Mouse (Mus musculus): Measurements from ENCODE around the gene Txnip. TPM values are rescaled to one million over a fixed set of nuclear protein-coding genes. Genes with fewer than 3 reads are reported as not detected.

Gene Txnip
- polyA plus RNA-seq, 1 experiment from 2014 or later: 179 TPM

- no peak overlapping the region for H3K9ac ChIP-seq
- no peaks in the 10 kb centered on the region for H3K36me3 ChIP-seq
- H3K9me3 ChIP-seq (replicated peaks): no peaks in the 10 kb centered on the region
- ATAC-seq (ENCODE audit: insufficient number of reproducible peaks, low FRiP score, low TSS enrichment, low read depth): no peak
- no peak overlapping the region for H3K4me3 ChIP-seq (replicated peaks)
- no peak overlapping the region for H3K27ac ChIP-seq (replicated peaks)
- H3K27me3 ChIP-seq: 0 out of 2 replicates have a peak, but pooled peaks cover 3% of the 10 kb centered on the region
- no peak overlapping the region for H3K4me2 ChIP-seq (replicated peaks)
- no peaks in the 10 kb centered on the region for H3K4me1 ChIP-seq
- 35% methylated on average over 2 of the region's 2 CpGs for WGBS
These were observed 18.4 kb upstream of the Txnip start for GRCm38 (mm10) chr3:96539316-96539715.

GRCm38 (mm10) chr3:96540740-96541139, 17.0 kb upstream of the Txnip start:
- Histone ChIP-seq H3K9ac (no peak overlapping the region), H3K4me3 (replicated peaks) (no peak overlapping the region), H3K27me3 (0 out of 2 replicates have a peak, but pooled peaks cover 3% of the 10 kb centered on the region), H3K9me3 (replicated peaks) (no peaks in the 10 kb centered on the region), H3K27ac (replicated peaks) (no peak overlapping the region), H3K36me3 (no peaks in the 10 kb centered on the region), H3K4me2 (replicated peaks) (no peak overlapping the region), H3K4me1 (no peaks in the 10 kb centered on the region)
- 46% methylated on average over 6 of the region's 6 CpGs for WGBS
- no peak for ATAC-seq (ENCODE audit: insufficient number of reproducible peaks, low FRiP score, low TSS enrichment, low read depth)

GRCm38 (mm10) chr3:96541328-96542078, 16.3 kb upstream of the Txnip start:
- no peak for ATAC-seq (ENCODE audit: insufficient number of reproducible peaks, low FRiP score, low TSS enrichment, low read depth)
- no peak overlapping the region for H3K4me3 ChIP-seq (replicated peaks)
- H3K9ac ChIP-seq: no peak overlapping the region
- H3K27me3 ChIP-seq: 0 out of 2 replicates have a peak, but pooled peaks cover 3% of the 10 kb centered on the region
- H3K4me1 ChIP-seq: no peaks in the 10 kb centered on the region
- no peak overlapping the region for H3K27ac ChIP-seq (replicated peaks)
- H3K4me2 ChIP-seq (replicated peaks): no peak overlapping the region
- H3K36me3 ChIP-seq: no peaks in the 10 kb centered on the region
- no peaks in the 10 kb centered on the region for H3K9me3 ChIP-seq (replicated peaks)
- 15% methylated on average over 14 of the region's 14 CpGs for WGBS

- H3K27ac ChIP-seq (replicated peaks): no peak overlapping the region
- no peak overlapping the region for H3K9ac ChIP-seq
- no peaks in the 10 kb centered on the region for H3K9me3 ChIP-seq (replicated peaks)
- H3K4me1 ChIP-seq: no peaks in the 10 kb centered on the region
- 0 out of 2 replicates have a peak, but pooled peaks cover 3% of the 10 kb centered on the region for H3K27me3 ChIP-seq
- no peak overlapping the region for H3K4me2 ChIP-seq (replicated peaks)
- H3K4me3 ChIP-seq (replicated peaks): no peak overlapping the region
- no peaks in the 10 kb centered on the region for H3K36me3 ChIP-seq
- ATAC-seq (ENCODE audit: insufficient number of reproducible peaks, low FRiP score, low TSS enrichment, low read depth): no peak
- 79% methylated on average over 8 of the region's 8 CpGs for WGBS
These were observed 15.2 kb upstream of the Txnip start for GRCm38 (mm10) chr3:96542554-96542953.

GRCm38 (mm10) chr3:96543345-96543744, 14.4 kb upstream of the Txnip start:
- no peak for ATAC-seq (ENCODE audit: insufficient number of reproducible peaks, low FRiP score, low TSS enrichment, low read depth)
- WGBS: 86% methylated on average over 11 of the region's 11 CpGs

GRCm38 (mm10) chr3:96545565-96545964, 12.2 kb upstream of the Txnip start:
- H3K4me2 ChIP-seq (replicated peaks): no peak overlapping the region
- H3K9me3 ChIP-seq (replicated peaks): no peaks in the 10 kb centered on the region
- no peak for ATAC-seq (ENCODE audit: insufficient number of reproducible peaks, low FRiP score, low TSS enrichment, low read depth)
- no peak overlapping the region for H3K4me3 ChIP-seq (replicated peaks)
- 0 out of 2 replicates have a peak, but pooled peaks cover 3% of the 10 kb centered on the region for H3K27me3 ChIP-seq
- H3K36me3 ChIP-seq: no peaks in the 10 kb centered on the region
- no peak overlapping the region for H3K27ac ChIP-seq (replicated peaks)
- WGBS: 41% methylated on average over 1 of the region's 1 CpGs
- no peak overlapping the region for H3K9ac ChIP-seq
- no peaks in the 10 kb centered on the region for H3K4me1 ChIP-seq

More at GRCm38 (mm10) chr3:96543345-96543744, 14.4 kb upstream of the Txnip start:
- no peak overlapping the region for H3K9ac ChIP-seq
- H3K27ac ChIP-seq (replicated peaks): no peak overlapping the region
- 0 out of 2 replicates have a peak, but pooled peaks cover 3% of the 10 kb centered on the region for H3K27me3 ChIP-seq
- H3K4me1 ChIP-seq: no peaks in the 10 kb centered on the region
- no peak overlapping the region for H3K4me3 ChIP-seq (replicated peaks)
- no peak overlapping the region for H3K4me2 ChIP-seq (replicated peaks)
- no peaks in the 10 kb centered on the region for H3K9me3 ChIP-seq (replicated peaks)
- no peaks in the 10 kb centered on the region for H3K36me3 ChIP-seq

- Histone ChIP-seq H3K36me3 (no peaks in the 10 kb centered on the region), H3K27ac (replicated peaks) (no peak overlapping the region), H3K4me3 (replicated peaks) (no peak overlapping the region), H3K9ac (no peak overlapping the region), H3K4me1 (peaks cover 10% of the 10 kb centered on the region; the same call in 1 of the 2 replicates), H3K9me3 (replicated peaks) (no peaks in the 10 kb centered on the region), H3K4me2 (replicated peaks) (no peak overlapping the region), H3K27me3 (0 out of 2 replicates have a peak, but pooled peaks cover 3% of the 10 kb centered on the region)
- ATAC-seq (ENCODE audit: insufficient number of reproducible peaks, low FRiP score, low TSS enrichment, low read depth): no peak
- 44% methylated on average over 4 of the region's 4 CpGs for whole genome bisulfite sequencing
These were observed 10.9 kb upstream of the Txnip start for GRCm38 (mm10) chr3:96546880-96547279.

- WGBS: 9% methylated on average over 14 of the region's 14 CpGs
- ATAC-seq (ENCODE audit: insufficient number of reproducible peaks, low FRiP score, low TSS enrichment, low read depth): no peak
- peaks cover 11% of the 10 kb centered on the region; the same call in 1 of the 2 replicates for H3K4me1 ChIP-seq
- no peak overlapping the region for H3K27ac ChIP-seq (replicated peaks)
- 0 out of 2 replicates have a peak, but pooled peaks cover 3% of the 10 kb centered on the region for H3K27me3 ChIP-seq
- H3K9ac ChIP-seq: no peak overlapping the region
- no peaks in the 10 kb centered on the region for H3K9me3 ChIP-seq (replicated peaks)
- H3K36me3 ChIP-seq: no peaks in the 10 kb centered on the region
- 0 out of 2 replicates have a peak overlapping the region, but pooled peaks have one; percentile 9 for H3K4me3 ChIP-seq (replicated peaks)
- H3K4me2 ChIP-seq (replicated peaks): peak overlapping the region; percentile 22; the same call in 1 of the 2 replicates
These were observed 10.3 kb upstream of the Txnip start for GRCm38 (mm10) chr3:96547389-96547960.

GRCm38 (mm10) chr3:96548824-96549223, 8.9 kb upstream of the Txnip start:
- 74% methylated on average over 7 of the region's 7 CpGs for WGBS
- no peak overlapping the region for H3K27ac ChIP-seq (replicated peaks)

GRCm38 (mm10) chr3:96549346-96549745, 8.4 kb upstream of the Txnip start:
- no peak overlapping the region for H3K4me2 ChIP-seq (replicated peaks)
- peaks cover 11% of the 10 kb centered on the region; the same call in 1 of the 2 replicates for H3K4me1 ChIP-seq
- no peak overlapping the region for H3K9ac ChIP-seq
- no peaks in the 10 kb centered on the region for H3K27me3 ChIP-seq
- WGBS: 63% methylated on average over 5 of the region's 5 CpGs
- H3K4me3 ChIP-seq (replicated peaks): no peak overlapping the region
- no peaks in the 10 kb centered on the region for H3K9me3 ChIP-seq (replicated peaks)
- H3K36me3 ChIP-seq: no peaks in the 10 kb centered on the region
- no peak for ATAC-seq (ENCODE audit: insufficient number of reproducible peaks, low FRiP score, low TSS enrichment, low read depth)
- H3K27ac ChIP-seq (replicated peaks): no peak overlapping the region

More at GRCm38 (mm10) chr3:96548824-96549223, 8.9 kb upstream of the Txnip start:
- no peak overlapping the region for H3K9ac ChIP-seq
- no peaks in the 10 kb centered on the region for H3K9me3 ChIP-seq (replicated peaks)
- H3K4me2 ChIP-seq (replicated peaks): no peak overlapping the region
- no peaks in the 10 kb centered on the region for H3K36me3 ChIP-seq
- no peaks in the 10 kb centered on the region for H3K27me3 ChIP-seq
- ATAC-seq (ENCODE audit: insufficient number of reproducible peaks, low FRiP score, low TSS enrichment, low read depth): no peak
- peaks cover 11% of the 10 kb centered on the region; the same call in 1 of the 2 replicates for H3K4me1 ChIP-seq
- H3K4me3 ChIP-seq (replicated peaks): no peak overlapping the region

- Histone ChIP-seq H3K4me3 (replicated peaks) (no peak overlapping the region), H3K9ac (no peak overlapping the region), H3K36me3 (no peaks in the 10 kb centered on the region), H3K9me3 (replicated peaks) (no peaks in the 10 kb centered on the region), H3K4me1 (peaks cover 30% of the 10 kb centered on the region), H3K27ac (replicated peaks) (peak overlapping the region; percentile 34), H3K4me2 (replicated peaks) (no peak overlapping the region), H3K27me3 (no peaks in the 10 kb centered on the region)
- ATAC-seq (ENCODE audit: insufficient number of reproducible peaks, low FRiP score, low TSS enrichment, low read depth): no peak
- WGBS: 9% methylated on average over 8 of the region's 8 CpGs
These were observed 6.6 kb upstream of the Txnip start for GRCm38 (mm10) chr3:96551203-96551602.
